Comparison of ENCODE assay signal across 8 mouse cellular contexts in genomic region chr4:109280459-109281160, GRCm38 (mm10). TPM values are rescaled to one million over a fixed set of nuclear protein-coding genes. Genes with fewer than 3 reads are reported as not detected.
DNase-seq lines count a peak whose midpoint lies in the region; ATAC-seq and TF ChIP-seq lines count a peak whose summit lies in the region.

No protein-coding gene starts in this region.

- TF ChIP-seq CTCF in layer of hippocampus, adult 2 months (conservative IDR thresholded peaks at IDR 0.05) = no peak
- no peak for TF ChIP-seq CTCF in hindbrain, postnatal 0 days (IDR thresholded peaks at IDR 0.05; ENCODE audit: low read depth)
- TF ChIP-seq CTCF in lung, embryonic 14.5 days (IDR thresholded peaks at IDR 0.05; ENCODE audit: low read depth) = no peak

- peak; percentile 89 for ATAC-seq in forebrain, embryonic 15.5 days (replicated peaks)
- peak; percentile 88 for ATAC-seq in hindbrain, postnatal 0 days
- ATAC-seq in lung, embryonic 14.5 days (ENCODE audit: insufficient read depth) = peak; percentile 88
- ATAC-seq in neural tube, embryonic 13.5 days (ENCODE audit: low read depth) = peak; percentile 87

- no peaks in the 10 kb centered on the region for H3K36me3 ChIP-seq in forebrain, embryonic 15.5 days
- no peaks in the 10 kb centered on the region for H3K36me3 ChIP-seq in hindbrain, postnatal 0 days (ENCODE audit: insufficient read depth, low read length)
- H3K36me3 ChIP-seq in lung, embryonic 14.5 days (ENCODE audit: insufficient read depth) = no peaks in the 10 kb centered on the region
- no peaks in the 10 kb centered on the region for H3K36me3 ChIP-seq in neural tube, embryonic 13.5 days

- H3K4me1 ChIP-seq in forebrain, embryonic 15.5 days = peaks cover 7% of the 10 kb centered on the region; the same call in 1 of the 2 replicates
- no peaks in the 10 kb centered on the region for H3K4me1 ChIP-seq in hindbrain, postnatal 0 days (ENCODE audit: insufficient read depth, low read length)
- H3K4me1 ChIP-seq in lung, embryonic 14.5 days (ENCODE audit: insufficient read depth) = peaks cover 6% of the 10 kb centered on the region; the same call in 1 of the 2 replicates
- peaks cover 23% of the 10 kb centered on the region for H3K4me1 ChIP-seq in neural tube, embryonic 13.5 days (replicated peaks)

- H3K9ac ChIP-seq in forebrain, embryonic 15.5 days (replicated peaks) = peak overlapping the region; percentile 68
- peak overlapping the region; percentile 70 for H3K9ac ChIP-seq in hindbrain, postnatal 0 days (replicated peaks; ENCODE audit: low read length)
- peak overlapping the region; percentile 85 for H3K9ac ChIP-seq in lung, embryonic 14.5 days
- H3K9ac ChIP-seq in neural tube, embryonic 13.5 days = peak overlapping the region; percentile 81

- no peaks in the 10 kb centered on the region for H3K9me3 ChIP-seq in forebrain, embryonic 15.5 days
- H3K9me3 ChIP-seq in hindbrain, postnatal 0 days (ENCODE audit: low read length) = no peaks in the 10 kb centered on the region
- no peaks in the 10 kb centered on the region for H3K9me3 ChIP-seq in lung, embryonic 14.5 days (ENCODE audit: low read depth, low read length)
- H3K9me3 ChIP-seq in neural tube, embryonic 13.5 days = no peaks in the 10 kb centered on the region

- WGBS in forebrain, embryonic 15.5 days = under 1% methylated on average over 77 of the region's 85 CpGs
- 1% methylated on average over 58 of the region's 85 CpGs for WGBS in hindbrain, postnatal 0 days
- 0% methylated on average over 77 of the region's 85 CpGs for WGBS in lung, embryonic 14.5 days
- under 1% methylated on average over 55 of the region's 85 CpGs for WGBS in neural tube, embryonic 13.5 days

- DNase-seq in layer of hippocampus, adult 2 months (ENCODE audit: low spot score in 2 of 2) = no peak
- DNase-seq in layer of hippocampus, adult 9-11 months = no peak
- peak; percentile 15 for DNase-seq in cerebellum, adult 11 months
- DNase-seq in hindbrain, postnatal 0 days (ENCODE audit: low spot score) = peak; percentile 49
- DNase-seq in lung, embryonic 14.5 days = peak; percentile 52
- DNase-seq in urinary bladder, postnatal 10 days (ENCODE audit: low spot score) = peak; percentile 23

- peak overlapping the region; percentile 88 for H3K4me2 ChIP-seq in forebrain, embryonic 15.5 days (replicated peaks)
- H3K4me2 ChIP-seq in hindbrain, postnatal 0 days (ENCODE audit: low read depth, low read length) = peak overlapping the region; percentile 57
- H3K4me2 ChIP-seq in lung, embryonic 14.5 days = peak overlapping the region; percentile 89
- H3K4me2 ChIP-seq in neural tube, embryonic 13.5 days = peak overlapping the region; percentile 77

- H3K4me3 ChIP-seq in layer of hippocampus, adult 2 months = peak overlapping the region; percentile 74
- peak overlapping the region; percentile 90 for H3K4me3 ChIP-seq in forebrain, embryonic 15.5 days
- peak overlapping the region; percentile 87 for H3K4me3 ChIP-seq in hindbrain, postnatal 0 days (ENCODE audit: low read length)
- peak overlapping the region; percentile 85 for H3K4me3 ChIP-seq in lung, embryonic 14.5 days (ENCODE audit: low read depth, low read length)
- H3K4me3 ChIP-seq in neural tube, embryonic 13.5 days = peak overlapping the region; percentile 72

- no peaks in the 10 kb centered on the region for H3K27me3 ChIP-seq in forebrain, embryonic 15.5 days
- no peaks in the 10 kb centered on the region for H3K27me3 ChIP-seq in hindbrain, postnatal 0 days (ENCODE audit: insufficient read depth, low read length)
- H3K27me3 ChIP-seq in lung, embryonic 14.5 days (ENCODE audit: insufficient read depth, low read length) = no peaks in the 10 kb centered on the region
- no peaks in the 10 kb centered on the region for H3K27me3 ChIP-seq in neural tube, embryonic 13.5 days

- H3K27ac ChIP-seq in layer of hippocampus, adult 2 months = peak overlapping the region; percentile 86
- peak overlapping the region; percentile 38; the same call in 1 of the 2 replicates for H3K27ac ChIP-seq in forebrain, embryonic 15.5 days (replicated peaks)
- H3K27ac ChIP-seq in hindbrain, postnatal 0 days = peak overlapping the region; percentile 69
- peak overlapping the region; percentile 83 for H3K27ac ChIP-seq in lung, embryonic 14.5 days (ENCODE audit: low read depth)
- H3K27ac ChIP-seq in neural tube, embryonic 13.5 days (replicated peaks) = peak overlapping the region; percentile 70

RNA-seq across cellular contexts. Expression of gene Eps15, which starts 0.5 kb away (rescaled TPM):
- 100 to 1,000 TPM; 213 to 225 TPM for total RNA-seq in layer of hippocampus, adult 2 months (2021)
- 39.6 and 40.6 TPM in 2 replicates for polyA plus RNA-seq in forebrain, embryonic 15.5 days (2015; fragmentation: Nextera tagmentation; extraction: Ambion mirVana)
- total RNA-seq in hindbrain, postnatal 0 days (2014; rRNA removed) = 68.8 and 73.0 TPM in 2 replicates
- polyA plus RNA-seq in hindbrain, postnatal 0 days (2015; fragmentation: Nextera tagmentation; extraction: Ambion mirVana) = 57.4 and 58.1 TPM in 2 replicates
- polyA plus RNA-seq in lung, embryonic 14.5 days (2014; fragmentation: Nextera tagmentation; extraction: Ambion mirVana) = 49.3 and 52.0 TPM in 2 replicates
- polyA plus RNA-seq in neural tube, embryonic 13.5 days (2015; fragmentation: Nextera tagmentation; extraction: Ambion mirVana) = 74.4 and 76.8 TPM in 2 replicates

RNA-seq across cellular contexts. Expression of gene Calr4, which starts 46.3 kb away (rescaled TPM):
- under 1 TPM; 0.79 to 0.86 TPM for total RNA-seq in layer of hippocampus, adult 2 months (2021)
- polyA plus RNA-seq in forebrain, embryonic 15.5 days (2015; fragmentation: Nextera tagmentation; extraction: Ambion mirVana) = 0.38 and 0.80 TPM in 2 replicates
- 0.54 and 1.0 TPM in 2 replicates for total RNA-seq in hindbrain, postnatal 0 days (2014; rRNA removed)
- polyA plus RNA-seq in hindbrain, postnatal 0 days (2015; fragmentation: Nextera tagmentation; extraction: Ambion mirVana) = 1.6 TPM in 2 replicates
- polyA plus RNA-seq in lung, embryonic 14.5 days (2014; fragmentation: Nextera tagmentation; extraction: Ambion mirVana) = not detected in 2 replicates
- 1.2 and 1.9 TPM in 2 replicates for polyA plus RNA-seq in neural tube, embryonic 13.5 days (2015; fragmentation: Nextera tagmentation; extraction: Ambion mirVana)

Comparison
In these comparisons a context has a peak if more than half of its experiments do, and no peak if none do; other contexts are left out.
1. DNase-seq: peak in cerebellum, adult 11 months (single experiment), hindbrain, postnatal 0 days (single experiment), lung, embryonic 14.5 days (single experiment) and urinary bladder, postnatal 10 days (single experiment); none in layer of hippocampus, adult 2 months (0 of 2) and layer of hippocampus, adult 9-11 months (single experiment).
2. Peak in every context shown above with its lines, with median percentiles within 50 percentile points of each other: H3K27ac ChIP-seq, H3K4me3 ChIP-seq, ATAC-seq, H3K4me2 ChIP-seq and H3K9ac ChIP-seq.